Mouse (Mus musculus) layer of hippocampus, adult 9-11 months (tissue): ENCODE measurements around the gene Slc6a16.

ENCODE experiments used
- DNase-seq: peaks from one replicate; pipeline ENCODE4 v3.0.0; 2022

The Slc6a16 gene

GRCm38 (mm10) chr7:45313495-45313894 is 72.6 kb downstream of the Slc6a16 start:
- DNase-seq: no peak

GRCm38 (mm10) chr7:45315182-45315701 is 74.4 kb downstream of the Slc6a16 start:
- no peak for DNase-seq

- no peak for DNase-seq
Observed at GRCm38 (mm10) chr7:45316536-45316935, 75.7 kb downstream of the Slc6a16 start.

DNA sequence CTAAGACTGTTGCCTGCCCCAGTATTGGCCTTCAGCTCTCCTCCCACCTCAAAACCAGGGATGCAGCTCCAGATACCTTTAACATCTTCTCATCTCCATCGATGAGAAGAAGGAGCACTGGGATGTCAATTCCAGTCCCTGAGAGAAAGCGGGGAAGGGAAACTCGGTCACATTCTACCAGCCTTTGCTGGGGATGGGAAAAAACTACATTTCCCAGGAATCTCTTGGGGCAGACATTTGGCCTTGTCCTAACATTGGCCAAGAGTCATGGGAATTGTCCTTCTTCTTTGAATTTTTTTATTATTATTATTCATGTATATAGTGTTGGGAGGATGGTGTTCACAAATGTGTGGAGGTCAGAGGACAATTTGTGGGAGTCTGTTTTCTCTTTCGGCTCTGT is 81.4 kb downstream of the Slc6a16 start:
- DNase-seq: no peak
